Mouse (Mus musculus): ENCODE measurements around the gene Wdfy3. TPM values are rescaled to one million over a fixed set of nuclear protein-coding genes. Genes with fewer than 3 reads are reported as not detected.
"Not testable (repeated sequence)": the region's sequence is repeated elsewhere in the genome, so short reads cannot be mapped to it uniquely, and the experiment has no call there.

The Wdfy3 gene
- polyA plus RNA-seq, 1 experiment from 2014 or later = 29.1 TPM

DNA sequence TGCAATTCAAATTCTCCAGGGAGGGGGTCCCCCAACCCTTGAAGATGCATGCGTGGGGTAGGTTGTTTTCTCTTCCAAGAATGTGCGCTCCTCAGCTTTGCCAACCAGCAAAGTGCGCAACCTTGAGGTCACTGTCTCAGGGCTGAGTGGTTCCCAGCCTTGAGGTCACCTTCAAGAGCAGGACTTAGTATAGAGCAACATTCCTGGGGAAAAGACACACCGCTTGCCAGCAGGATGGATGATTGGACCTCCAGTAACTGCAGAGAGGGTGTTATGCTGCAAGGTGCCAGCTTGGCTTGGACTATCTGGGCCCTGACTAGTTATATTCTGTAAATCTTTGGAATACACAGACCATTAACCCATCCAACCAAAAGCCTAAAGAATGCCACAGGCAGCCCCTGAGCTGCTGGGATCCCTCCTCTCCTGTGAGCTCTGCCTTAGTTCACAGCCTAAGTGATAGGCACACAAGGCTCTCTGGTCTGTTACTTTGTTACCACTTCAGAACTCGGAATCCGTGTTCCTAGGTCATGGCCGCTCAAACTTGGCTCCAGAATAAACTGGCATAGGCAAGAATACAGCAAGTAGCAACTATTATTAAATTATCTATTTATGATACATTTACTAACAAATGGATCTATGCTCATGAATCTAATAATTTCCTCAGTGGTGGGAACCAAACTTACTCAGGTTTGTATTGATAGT lies 76.6 kb downstream of the Wdfy3 start:
- ATAC-seq (ENCODE audit: low FRiP score) = no peak
- peaks cover 7% of the 10 kb centered on the region for H3K4me1 ChIP-seq (replicated peaks)
- no peaks in the 10 kb centered on the region for H3K9me3 ChIP-seq
- no peak overlapping the region for H3K9ac ChIP-seq
- no peaks in the 10 kb centered on the region for H3K27me3 ChIP-seq
- no peak overlapping the region for H3K27ac ChIP-seq
- no peaks in the 10 kb centered on the region for H3K36me3 ChIP-seq
- H3K4me2 ChIP-seq = no peak overlapping the region
- H3K4me3 ChIP-seq = no peak overlapping the region
- WGBS = 91% methylated on average over 7 of the region's 7 CpGs

DNA sequence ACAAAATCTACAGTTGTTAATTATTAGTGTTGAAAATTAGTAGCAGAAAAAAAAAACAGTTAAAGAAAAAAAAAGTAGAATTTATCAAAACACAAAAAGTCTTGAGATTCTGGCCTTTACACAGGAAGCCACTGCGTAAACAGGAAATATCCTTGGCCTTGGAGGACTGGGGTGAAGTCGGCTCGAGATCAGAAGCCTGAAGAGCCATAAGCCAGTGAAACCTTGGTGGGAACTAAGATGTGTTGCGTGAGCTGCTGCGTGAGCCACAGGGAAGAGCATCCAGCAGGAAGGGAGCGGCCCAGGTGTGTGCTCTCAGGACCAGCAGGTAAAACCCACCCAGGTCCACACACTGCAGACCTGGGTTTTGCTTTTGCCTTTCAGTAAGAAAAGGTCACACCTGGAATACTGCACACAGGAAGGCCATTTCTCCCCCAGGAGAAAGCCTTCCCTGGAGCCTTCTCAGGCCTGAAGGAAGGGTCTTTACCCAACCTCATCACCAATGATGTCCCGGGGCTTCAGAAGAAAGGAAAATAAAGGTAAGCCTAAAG lies 79.3 kb downstream of the Wdfy3 start:
- H3K27me3 ChIP-seq = no peaks in the 10 kb centered on the region
- peaks cover 15% of the 10 kb centered on the region for H3K4me1 ChIP-seq (replicated peaks)
- ATAC-seq (ENCODE audit: low FRiP score) = no peak
- 93% methylated on average over 7 of the region's 7 CpGs for WGBS
- H3K36me3 ChIP-seq = no peaks in the 10 kb centered on the region
- H3K27ac ChIP-seq = no peak overlapping the region; the same call in 1 of the 2 replicates
- H3K9ac ChIP-seq = no peak overlapping the region
- H3K9me3 ChIP-seq = no peaks in the 10 kb centered on the region
- no peak overlapping the region for H3K4me3 ChIP-seq
- no peak overlapping the region for H3K4me2 ChIP-seq

DNA sequence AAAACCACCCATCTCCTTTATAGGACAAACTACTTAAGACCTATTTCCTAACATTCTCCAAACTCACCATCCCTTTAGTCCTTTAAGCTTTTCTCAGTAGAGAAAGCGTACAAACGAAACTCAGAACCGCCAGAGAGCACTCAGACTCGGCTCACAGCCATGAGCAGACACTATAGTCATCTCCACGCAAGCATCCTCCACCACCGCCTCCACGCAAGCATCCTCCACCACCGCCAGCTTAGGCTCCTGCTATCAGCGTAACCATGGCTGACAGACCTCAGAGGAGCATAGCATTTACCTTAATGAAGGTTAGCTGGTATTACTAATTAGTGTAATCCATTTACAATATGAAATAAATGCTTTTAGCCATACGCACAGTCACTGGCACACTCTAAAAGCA lies 81.2 kb downstream of the Wdfy3 start:
- Histone ChIP-seq H3K4me1 (replicated peaks) (peaks cover 15% of the 10 kb centered on the region), H3K9me3 (no peaks in the 10 kb centered on the region), H3K4me2 (no peak overlapping the region), H3K9ac (no peak overlapping the region), H3K4me3 (no peak overlapping the region), H3K27me3 (no peaks in the 10 kb centered on the region), H3K36me3 (no peaks in the 10 kb centered on the region), H3K27ac (0 out of 2 replicates have a peak overlapping the region, but pooled peaks have one; percentile 12)
- WGBS = 88% methylated on average over 10 of the region's 10 CpGs
- ATAC-seq (ENCODE audit: low FRiP score) = no peak

DNA sequence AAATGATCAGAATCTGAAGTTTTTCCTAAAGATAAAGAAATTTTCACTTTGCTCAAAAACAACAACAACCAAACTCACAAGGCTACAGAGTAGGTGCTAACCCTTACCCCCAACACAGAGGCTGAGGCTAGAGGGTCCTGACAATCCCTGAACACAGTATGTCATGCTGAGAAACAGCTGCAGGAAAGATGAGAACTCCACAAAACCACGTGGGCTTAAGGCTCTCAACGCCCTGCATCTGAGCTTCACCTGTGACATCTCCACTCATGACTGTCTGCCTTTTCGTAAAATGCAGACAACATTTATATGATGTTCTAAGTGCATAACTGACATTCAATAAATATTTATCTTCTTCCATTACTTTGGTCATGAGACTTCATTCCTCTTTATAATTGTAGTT lies 83.0 kb downstream of the Wdfy3 start:
- peaks cover 24% of the 10 kb centered on the region for H3K4me1 ChIP-seq (replicated peaks)
- H3K4me2 ChIP-seq = no peak overlapping the region
- H3K27ac ChIP-seq = no peak overlapping the region
- no peak overlapping the region for H3K9ac ChIP-seq
- no peaks in the 10 kb centered on the region for H3K9me3 ChIP-seq
- H3K27me3 ChIP-seq = no peaks in the 10 kb centered on the region
- no peak for ATAC-seq (ENCODE audit: low FRiP score)
- WGBS = 67% methylated on average over 3 of the region's 3 CpGs
- no peak overlapping the region for H3K4me3 ChIP-seq
- H3K36me3 ChIP-seq = no peaks in the 10 kb centered on the region

DNA sequence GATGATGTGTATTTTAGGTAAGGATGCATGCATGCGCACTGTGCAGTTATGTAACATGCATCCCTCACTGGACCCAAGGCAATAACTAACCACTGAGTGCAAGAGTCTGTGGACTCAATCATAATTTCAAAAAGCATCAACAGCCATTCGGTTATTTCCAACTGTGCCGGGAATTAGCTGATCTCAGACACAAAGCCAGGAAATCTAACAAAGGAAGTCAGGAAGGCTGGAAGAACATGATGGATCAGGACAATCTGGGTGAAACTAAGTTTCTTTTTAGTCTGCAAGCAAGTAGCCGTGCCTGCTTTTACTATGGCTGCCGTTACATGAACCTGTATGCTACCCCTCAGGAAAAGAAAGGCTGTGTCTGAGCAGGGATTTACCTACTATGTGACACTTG lies 87.5 kb downstream of the Wdfy3 start:
- Histone ChIP-seq H3K27me3 (no peaks in the 10 kb centered on the region), H3K27ac (no peak overlapping the region), H3K36me3 (peaks cover 26% of the 10 kb centered on the region), H3K9me3 (no peaks in the 10 kb centered on the region), H3K4me3 (no peak overlapping the region), H3K4me1 (replicated peaks) (peaks cover 20% of the 10 kb centered on the region), H3K4me2 (no peak overlapping the region), H3K9ac (no peak overlapping the region)
- no peak for ATAC-seq (ENCODE audit: low FRiP score)
- WGBS = 73% methylated on average over 5 of the region's 5 CpGs

DNA sequence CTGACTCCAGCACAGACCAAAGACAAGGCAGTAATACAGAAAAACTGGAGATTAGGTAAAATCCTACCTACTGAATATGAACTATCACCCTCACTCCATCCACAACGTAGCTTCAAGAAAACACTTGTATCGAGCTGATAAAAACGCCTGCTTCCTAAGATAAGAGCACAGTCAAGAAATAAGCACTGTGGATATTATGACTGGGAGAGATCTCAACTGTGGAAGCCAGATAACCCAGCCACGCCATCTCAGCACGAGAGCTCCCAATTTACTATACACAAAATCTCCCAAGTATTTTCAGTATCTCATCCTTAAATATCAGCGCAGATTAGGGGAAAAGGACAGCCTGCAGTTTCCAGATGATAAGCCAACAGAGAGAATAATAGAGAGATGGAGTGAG lies 90.1 kb downstream of the Wdfy3 start:
- ATAC-seq (ENCODE audit: low FRiP score) = no peak
- Histone ChIP-seq H3K27ac (no peak overlapping the region), H3K4me1 (replicated peaks) (peaks cover 13% of the 10 kb centered on the region), H3K9me3 (no peaks in the 10 kb centered on the region), H3K4me2 (no peak overlapping the region), H3K36me3 (peaks cover 26% of the 10 kb centered on the region), H3K27me3 (no peaks in the 10 kb centered on the region), H3K9ac (no peak overlapping the region), H3K4me3 (no peak overlapping the region)
- WGBS = 93% methylated on average over 6 of the region's 6 CpGs

DNA sequence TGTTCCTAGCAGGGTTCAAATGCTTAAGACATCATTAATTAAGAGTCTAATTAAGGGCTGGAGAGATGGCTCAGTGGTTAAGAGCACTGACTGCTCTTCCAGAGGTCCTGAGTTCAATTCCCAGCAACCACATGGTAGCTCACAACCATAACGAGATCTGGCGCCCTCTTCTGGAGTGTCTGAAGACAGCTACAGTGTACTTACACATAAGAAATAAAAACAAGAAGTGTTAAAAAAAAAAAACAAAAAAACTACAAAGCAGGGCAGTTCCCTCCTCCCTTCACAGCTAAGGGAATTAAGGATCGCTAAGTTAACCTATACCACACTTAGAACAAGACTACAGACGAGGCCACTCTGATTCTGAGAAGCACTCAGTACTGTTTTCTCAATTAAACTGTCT lies 97.1 kb downstream of the Wdfy3 start:
- not testable (repeated sequence) for H3K4me3 ChIP-seq; H3K9ac ChIP-seq; H3K27ac ChIP-seq; ATAC-seq (ENCODE audit: low FRiP score); H3K9me3 ChIP-seq; H3K4me2 ChIP-seq; H3K27me3 ChIP-seq
- 72% methylated on average over 4 of the region's 4 CpGs for WGBS
- Histone ChIP-seq H3K4me1 (replicated peaks) (peaks cover 22% of the 10 kb centered on the region), H3K36me3 (peaks cover 12% of the 10 kb centered on the region)

DNA sequence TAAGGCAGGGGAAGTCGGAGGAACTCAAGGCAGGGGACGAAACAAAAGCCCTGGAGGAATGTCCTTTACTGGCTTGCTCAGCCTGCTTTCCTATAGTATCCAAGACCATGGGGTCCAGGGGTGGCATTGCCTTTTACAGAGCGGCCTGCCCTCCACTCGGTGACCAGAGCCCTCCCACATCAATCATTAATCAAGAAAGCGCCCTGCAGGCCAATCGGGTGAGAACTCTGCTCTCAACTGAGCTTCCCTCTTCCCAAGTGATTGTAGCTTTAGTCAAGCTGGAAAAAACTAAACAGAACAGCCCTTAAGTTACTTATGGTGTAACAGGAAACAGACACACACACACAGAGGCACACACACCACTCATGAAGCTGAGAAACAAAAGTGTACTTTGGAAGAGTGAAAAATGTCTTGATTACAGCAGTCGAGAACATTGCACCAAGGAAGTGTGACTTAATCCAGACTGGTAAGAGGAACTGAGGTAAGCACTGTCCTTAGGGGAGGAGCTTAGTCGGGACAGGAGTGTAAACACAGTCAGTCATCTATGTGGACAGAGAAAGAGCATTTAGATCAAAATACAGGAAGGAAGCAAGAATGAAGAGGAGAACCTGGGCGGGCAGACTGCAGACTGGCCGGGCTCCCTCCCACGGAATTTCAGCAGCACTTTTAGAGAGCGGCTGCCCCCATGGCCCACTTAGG lies 101.4 kb downstream of the Wdfy3 start:
- Histone ChIP-seq H3K27ac (peak overlapping the region; percentile 52), H3K4me3 (no peak overlapping the region), H3K9ac (no peak overlapping the region)

DNA sequence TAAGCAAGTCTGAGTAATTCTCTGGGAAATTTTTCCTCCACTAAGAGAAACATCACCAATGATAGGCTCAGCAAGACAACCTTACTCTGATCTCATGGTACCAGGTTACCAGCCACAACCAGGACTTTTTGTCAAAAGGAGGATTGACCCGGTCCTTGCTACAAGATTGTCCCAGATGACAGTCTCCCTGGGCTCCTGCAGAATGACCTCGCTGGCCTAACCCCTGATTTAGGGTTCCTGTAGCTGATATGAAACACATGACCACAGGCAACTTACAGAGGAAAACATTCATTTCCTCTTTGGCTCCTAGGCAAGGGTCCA lies 101.9 kb downstream of the Wdfy3 start:
- Histone ChIP-seq H3K4me1 (replicated peaks) (peaks cover 32% of the 10 kb centered on the region), H3K4me2 (no peak overlapping the region), H3K9me3 (no peaks in the 10 kb centered on the region), H3K4me3 (no peak overlapping the region), H3K9ac (no peak overlapping the region), H3K27ac (peak overlapping the region; percentile 52; the same call in 1 of the 2 replicates), H3K36me3 (peaks cover 20% of the 10 kb centered on the region), H3K27me3 (no peaks in the 10 kb centered on the region)
- ATAC-seq (ENCODE audit: low FRiP score) = no peak
- WGBS = 67% methylated on average over 2 of the region's 2 CpGs

More for the DNA sequence above, 101.4 kb downstream of the Wdfy3 start:
- ATAC-seq (ENCODE audit: low FRiP score) = no peak
- peaks cover 20% of the 10 kb centered on the region for H3K36me3 ChIP-seq
- WGBS = 51% methylated on average over 12 of the region's 12 CpGs
- no peak overlapping the region for H3K4me2 ChIP-seq
- no peaks in the 10 kb centered on the region for H3K9me3 ChIP-seq
- H3K4me1 ChIP-seq (replicated peaks) = peaks cover 28% of the 10 kb centered on the region
- H3K27me3 ChIP-seq = no peaks in the 10 kb centered on the region

DNA sequence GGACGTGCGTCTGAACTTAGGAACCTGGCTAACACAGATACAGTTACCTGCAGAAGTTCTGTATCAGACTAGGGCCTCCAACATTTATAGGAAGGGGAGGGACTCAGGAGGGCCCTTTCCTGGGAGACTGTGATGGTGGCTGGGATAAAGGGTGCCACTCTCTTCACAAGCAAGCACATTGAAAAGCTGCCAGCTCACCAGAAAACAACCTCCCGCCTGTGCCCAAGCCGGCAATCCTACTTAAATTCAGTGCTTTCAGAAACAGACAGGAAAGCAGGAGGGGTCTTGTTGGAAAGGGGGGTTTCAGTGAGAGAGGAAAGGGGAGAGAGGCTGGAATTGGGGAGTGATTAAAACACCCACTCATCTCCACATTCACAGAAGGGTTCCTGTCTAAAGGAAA lies 106.9 kb downstream of the Wdfy3 start:
- no peak for ATAC-seq (ENCODE audit: low FRiP score)
- H3K27me3 ChIP-seq = no peaks in the 10 kb centered on the region
- H3K36me3 ChIP-seq = peaks cover 40% of the 10 kb centered on the region
- 0 out of 2 replicates have a peak overlapping the region, but pooled peaks have one; percentile 9 for H3K9ac ChIP-seq
- H3K9me3 ChIP-seq = no peaks in the 10 kb centered on the region
- no peak overlapping the region for H3K4me3 ChIP-seq
- H3K27ac ChIP-seq = peak overlapping the region; percentile 55
- 78% methylated on average over 4 of the region's 4 CpGs for WGBS
- no peak overlapping the region for H3K4me2 ChIP-seq
- peaks cover 12% of the 10 kb centered on the region for H3K4me1 ChIP-seq (replicated peaks)

DNA sequence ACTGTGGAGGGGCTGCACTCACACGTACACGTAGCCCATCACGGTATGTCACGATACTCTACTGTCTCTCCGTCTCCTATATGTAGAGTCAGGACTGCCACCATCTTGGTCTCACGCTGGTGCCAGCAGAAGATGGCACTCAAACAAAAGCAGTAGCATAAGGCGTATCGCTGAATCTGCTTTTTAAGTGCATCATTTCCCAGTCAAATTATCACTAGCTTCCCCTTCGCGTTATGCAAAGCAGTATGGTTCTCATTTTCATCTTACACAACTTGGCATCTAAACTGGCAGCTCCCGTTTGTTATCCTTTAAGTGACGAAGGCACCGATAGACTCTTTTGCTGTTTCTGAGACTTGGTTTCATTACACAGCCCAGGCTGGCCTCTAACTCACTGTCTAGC lies 110.4 kb downstream of the Wdfy3 start:
- 96% methylated on average over 13 of the region's 13 CpGs for WGBS

DNA sequence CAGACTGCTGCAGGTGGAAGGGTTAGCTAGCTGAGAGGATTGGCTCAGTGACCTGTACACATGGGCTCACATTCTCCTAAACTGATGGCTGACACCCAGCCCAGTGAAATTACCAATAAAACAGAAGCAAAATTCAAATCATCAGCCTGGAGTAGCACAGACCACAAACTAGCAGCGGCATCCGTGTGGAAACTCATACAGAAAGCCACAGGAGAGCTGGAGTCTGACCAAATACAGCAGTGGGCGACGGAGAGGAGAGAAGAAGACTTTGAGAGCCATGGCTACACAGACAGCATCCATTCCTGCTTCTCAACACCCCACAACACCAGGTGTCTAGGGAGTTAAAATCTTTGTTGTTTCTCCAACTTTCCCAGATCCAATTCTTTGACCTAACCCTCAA lies 110.8 kb downstream of the Wdfy3 start:
- H3K9me3 ChIP-seq = no peaks in the 10 kb centered on the region
- H3K36me3 ChIP-seq = peaks cover 61% of the 10 kb centered on the region
- no peaks in the 10 kb centered on the region for H3K27me3 ChIP-seq
- WGBS = 90% methylated on average over 4 of the region's 4 CpGs
- no peak overlapping the region for H3K27ac ChIP-seq
- no peak for ATAC-seq (ENCODE audit: low FRiP score)
- H3K4me2 ChIP-seq = no peak overlapping the region
- peaks cover 7% of the 10 kb centered on the region for H3K4me1 ChIP-seq (replicated peaks)
- no peak overlapping the region for H3K9ac ChIP-seq
- no peak overlapping the region for H3K4me3 ChIP-seq

More for the DNA sequence above, 110.4 kb downstream of the Wdfy3 start:
- ATAC-seq (ENCODE audit: low FRiP score) = no peak
- Histone ChIP-seq H3K4me2 (no peak overlapping the region), H3K27ac (no peak overlapping the region), H3K27me3 (no peaks in the 10 kb centered on the region), H3K9ac (no peak overlapping the region), H3K4me1 (replicated peaks) (peaks cover 7% of the 10 kb centered on the region), H3K9me3 (no peaks in the 10 kb centered on the region), H3K36me3 (peaks cover 56% of the 10 kb centered on the region), H3K4me3 (no peak overlapping the region)
